Mouse (Mus musculus) limb, embryonic 10.5 days (tissue): Measurements from ENCODE around the gene Angptl6. TPM values are rescaled to one million over a fixed set of nuclear protein-coding genes. Genes with fewer than 3 reads are reported as not detected.
A peak's percentile ranks its signal among the peaks of the same experiment; 100 is the strongest.
"Not testable (repeated sequence)": the region's sequence is repeated elsewhere in the genome, so short reads cannot be mapped to it uniquely, and the experiment has no call there.

Source experiments
- DNase-seq: peaks from one replicate; pipeline ENCODE4 v3.0.0-alpha.2; 2017; ENCODE audit warnings: low spot score
- H3K27ac ChIP-seq: fragments of 300-500 bp; sonication (generic); 2 replicates; pipeline ENCODE4 v1.5.1; 2016; ENCODE audit warnings: mild to moderate bottlenecking
- H3K27me3 ChIP-seq: fragments of 300-500 bp; sonication (generic); 2 replicates; pipeline ENCODE4 v1.6.1; 2016; ENCODE audit warnings: low read depth, mild to moderate bottlenecking; ENCODE audit not compliant: poor library complexity, severe bottlenecking
- H3K36me3 ChIP-seq: fragments of 300-500 bp; sonication (generic); 2 replicates; pipeline ENCODE4 v1.6.1; 2016; ENCODE audit warnings: mild to moderate bottlenecking, moderate library complexity
- H3K4me1 ChIP-seq: fragments of 300-500 bp; sonication (generic); 2 replicates; pipeline ENCODE4 v1.6.1; 2016
- H3K4me3 ChIP-seq: fragments of 300-500 bp; sonication (generic); 2 replicates; pipeline ENCODE4 v1.5.1; 2016; ENCODE audit warnings: mild to moderate bottlenecking, moderate library complexity
- H3K9me3 ChIP-seq: fragments of 300-500 bp; sonication (generic); replicated peaks from 2 replicates; pipeline ENCODE4 v1.6.1; 2016; ENCODE audit warnings: mild to moderate bottlenecking
- WGBS: fragments of 180-500 bp; shearing (Covaris S2); methylation state at CpG from one replicate; pipeline ENCODE4 v1.1.7; 2016; 5-methylcytosine and 5-hydroxymethylcytosine counted together
- microRNA-seq: library from miRNA; unstranded; fragments of <30 nt; microRNA quantifications from one replicate; pipeline ENCODE4, GENCODE M21; 2017
- polyA plus RNA-seq: library from polyadenylated mRNA; unstranded; fragments of >200 nt; fragmentation: Nextera tagmentation; extraction: Ambion mirVana; gene quantifications from 2 replicates; pipeline ENCODE4 v1.2.1, GENCODE M21; 2016

Gene Angptl6
- polyA plus RNA-seq, 1 experiment from 2014 or later = 2.4 TPM

- H3K4me3 ChIP-seq = no peak overlapping the region
- 86% methylated on average over 2 of the region's 2 CpGs for WGBS
- H3K9me3 ChIP-seq = no peaks in the 10 kb centered on the region
- no peaks in the 10 kb centered on the region for H3K27me3 ChIP-seq
- DNase-seq = no peak
- H3K4me1 ChIP-seq = no peaks in the 10 kb centered on the region
- no peaks in the 10 kb centered on the region for H3K36me3 ChIP-seq
- H3K27ac ChIP-seq = no peak overlapping the region
Observed at GRCm38 (mm10) chr9:20850179-20850578, 29.3 kb downstream of the Angptl6 start.

DNA sequence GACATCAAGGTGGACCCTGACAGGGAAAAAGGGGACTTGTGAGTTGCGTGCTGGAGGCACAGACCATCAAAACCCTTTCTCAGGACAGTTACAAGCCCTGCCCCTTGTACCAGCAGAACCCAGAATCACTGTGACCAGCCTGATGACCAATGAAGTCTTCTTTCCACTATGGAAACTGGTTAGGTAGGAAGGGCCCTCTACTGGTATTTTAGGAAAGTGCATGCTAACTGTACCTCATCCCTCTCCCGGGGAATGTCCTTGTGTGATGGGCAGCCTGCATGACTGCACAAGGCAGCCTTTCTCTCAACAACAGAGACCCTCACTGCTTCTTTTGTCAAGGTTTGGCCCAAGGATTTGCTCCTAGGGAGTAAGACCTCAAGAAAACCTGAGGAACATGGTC lies 36.9 kb downstream of the Angptl6 start:
- DNase-seq = no peak
- Histone ChIP-seq H3K27ac (no peak overlapping the region), H3K36me3 (no peaks in the 10 kb centered on the region), H3K4me1 (no peaks in the 10 kb centered on the region), H3K4me3 (no peak overlapping the region), H3K9me3 (no peaks in the 10 kb centered on the region), H3K27me3 (no peaks in the 10 kb centered on the region)
- 32% methylated on average over 2 of the region's 2 CpGs for WGBS

- 81% methylated on average over 4 of the region's 4 CpGs for WGBS
- Histone ChIP-seq H3K9me3 (no peaks in the 10 kb centered on the region), H3K4me1 (no peaks in the 10 kb centered on the region), H3K27ac (no peak overlapping the region), H3K4me3 (no peak overlapping the region), H3K36me3 (no peaks in the 10 kb centered on the region), H3K27me3 (no peaks in the 10 kb centered on the region)
- DNase-seq = no peak
Observed at GRCm38 (mm10) chr9:20842211-20842610, 37.3 kb downstream of the Angptl6 start.

GRCm38 (mm10) chr9:20838931-20839330 lies 40.6 kb downstream of the Angptl6 start:
- Histone ChIP-seq H3K27me3 (no peaks in the 10 kb centered on the region), H3K4me1 (no peaks in the 10 kb centered on the region), H3K36me3 (no peaks in the 10 kb centered on the region), H3K27ac (no peak overlapping the region), H3K4me3 (no peak overlapping the region), H3K9me3 (no peaks in the 10 kb centered on the region)
- WGBS = 71% methylated on average over 6 of the region's 6 CpGs
- DNase-seq = no peak

DNA sequence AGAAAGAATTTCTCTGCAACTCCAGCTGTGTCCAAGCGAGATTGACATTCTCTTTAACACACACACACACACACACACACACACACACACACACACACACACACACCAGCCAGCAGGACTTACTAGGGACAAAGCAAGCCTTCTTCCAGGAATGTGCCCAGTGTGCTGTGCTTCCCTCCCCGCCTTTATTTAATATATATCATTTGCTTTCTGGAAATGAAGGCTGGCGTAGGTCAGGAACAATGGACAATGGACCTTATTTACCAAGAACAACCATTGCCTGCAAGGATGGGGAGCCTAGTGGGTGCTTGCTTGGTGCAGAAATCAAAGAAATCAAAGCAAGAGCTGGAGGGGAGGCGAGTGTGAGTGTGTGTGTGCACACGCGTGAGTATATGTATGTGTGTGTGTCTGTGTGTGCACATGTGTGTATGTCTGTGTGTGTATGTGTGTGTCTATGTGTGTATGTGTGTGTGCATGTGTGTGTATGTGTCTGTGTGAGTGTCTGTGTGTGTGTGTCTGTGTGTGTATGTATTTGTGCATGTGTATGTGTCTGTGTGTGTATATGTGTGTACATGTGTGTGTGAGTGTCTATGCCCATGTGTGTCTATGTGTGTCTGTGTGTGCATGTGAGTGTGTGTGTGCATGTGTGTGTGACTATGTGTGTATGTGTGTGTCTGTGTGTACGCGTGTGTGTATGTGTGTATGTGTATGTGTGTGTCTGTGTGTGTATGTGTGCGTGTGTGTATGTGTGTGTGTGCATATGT lies 42.2 kb downstream of the Angptl6 start:
- no peaks in the 10 kb centered on the region for H3K4me1 ChIP-seq
- H3K27ac ChIP-seq = no peak overlapping the region
- no peak for DNase-seq
- H3K9me3 ChIP-seq = no peaks in the 10 kb centered on the region
- no peak overlapping the region for H3K4me3 ChIP-seq
- H3K27me3 ChIP-seq = 0 out of 2 replicates have a peak, but pooled peaks cover 3% of the 10 kb centered on the region
- 87% methylated on average over 9 of the region's 9 CpGs for WGBS
- no peaks in the 10 kb centered on the region for H3K36me3 ChIP-seq

GRCm38 (mm10) chr9:20835431-20835954 lies 44.0 kb downstream of the Angptl6 start:
- not testable (repeated sequence) for H3K4me3 ChIP-seq, H3K27me3 ChIP-seq, H3K36me3 ChIP-seq, DNase-seq, H3K4me1 ChIP-seq, H3K27ac ChIP-seq, H3K9me3 ChIP-seq
- WGBS = 84% methylated on average over 11 of the region's 11 CpGs

DNA sequence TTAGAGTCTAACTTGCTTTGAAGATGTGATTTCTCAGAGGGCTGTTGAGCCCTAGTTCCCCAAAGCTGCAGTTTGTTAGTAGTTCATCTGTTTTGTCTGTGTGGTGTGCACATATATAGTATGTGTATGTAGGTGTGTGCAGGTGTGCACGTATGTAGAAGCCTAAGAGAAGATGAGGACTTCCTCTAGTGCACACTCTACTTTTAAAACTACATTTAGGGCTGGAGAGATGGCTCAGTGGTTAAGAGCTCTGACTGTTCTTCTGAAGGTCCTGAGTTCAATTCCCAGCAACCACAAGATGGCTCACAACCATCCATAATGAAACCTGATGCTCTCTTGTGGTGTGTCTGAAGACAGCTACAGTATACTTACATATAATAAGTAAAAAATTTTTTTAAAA lies 44.6 kb downstream of the Angptl6 start:
- 73% methylated on average over 1 of the region's 1 CpGs for WGBS

GRCm38 (mm10) chr9:20830901-20831643 lies 48.5 kb downstream of the Angptl6 start:
- Histone ChIP-seq H3K27ac (peak overlapping the region; percentile 56), H3K36me3 (no peaks in the 10 kb centered on the region), H3K4me3 (peak overlapping the region; percentile 21; the same call in 1 of the 2 replicates), H3K27me3 (peaks cover 18% of the 10 kb centered on the region), H3K4me1 (peaks cover 3% of the 10 kb centered on the region), H3K9me3 (no peaks in the 10 kb centered on the region)
- peak; percentile 98 for DNase-seq
- WGBS = 16% methylated on average over 19 of the region's 19 CpGs

More for the DNA sequence above, 44.6 kb downstream of the Angptl6 start:
- Histone ChIP-seq H3K9me3 (no peaks in the 10 kb centered on the region), H3K27me3 (peaks cover 13% of the 10 kb centered on the region), H3K4me1 (peaks cover 3% of the 10 kb centered on the region), H3K36me3 (no peaks in the 10 kb centered on the region), H3K4me3 (no peak overlapping the region), H3K27ac (no peak overlapping the region)
- DNase-seq = no peak

- H3K27me3 ChIP-seq = peaks cover 14% of the 10 kb centered on the region
- H3K4me3 ChIP-seq = no peak overlapping the region
- H3K36me3 ChIP-seq = no peaks in the 10 kb centered on the region
- H3K4me1 ChIP-seq = peaks cover 3% of the 10 kb centered on the region
- 84% methylated on average over 1 of the region's 1 CpGs for WGBS
- no peak overlapping the region for H3K27ac ChIP-seq
- no peaks in the 10 kb centered on the region for H3K9me3 ChIP-seq
- DNase-seq = no peak
Observed at GRCm38 (mm10) chr9:20828127-20828526, 51.4 kb downstream of the Angptl6 start.

DNA sequence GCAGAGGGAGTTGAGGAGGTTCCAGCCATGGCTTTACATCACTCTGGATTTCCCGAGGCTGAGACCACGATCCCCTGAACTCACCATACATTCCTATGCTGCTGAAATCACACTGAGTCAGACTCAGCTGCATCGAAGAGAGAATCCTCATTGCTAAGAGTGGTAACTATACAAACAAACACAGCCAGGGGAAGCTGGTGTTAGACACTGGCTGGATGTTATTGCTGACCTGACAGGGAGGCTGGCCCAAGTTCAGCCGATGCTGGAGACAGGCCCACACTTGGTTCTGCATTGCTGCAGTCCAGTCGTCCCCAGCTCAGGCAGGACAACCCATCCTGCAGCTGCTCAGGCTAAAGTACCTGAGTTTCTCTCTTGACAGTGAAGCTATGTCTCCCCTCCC lies 53.7 kb downstream of the Angptl6 start:
- H3K4me1 ChIP-seq = peaks cover 1% of the 10 kb centered on the region
- peaks cover 13% of the 10 kb centered on the region for H3K27me3 ChIP-seq
- no peaks in the 10 kb centered on the region for H3K9me3 ChIP-seq
- no peak for DNase-seq
- H3K36me3 ChIP-seq = no peaks in the 10 kb centered on the region
- whole genome bisulfite sequencing = 77% methylated on average over 5 of the region's 5 CpGs
- no peak overlapping the region for H3K27ac ChIP-seq
- no peak overlapping the region for H3K4me3 ChIP-seq

Small RNAs within 50 kb of the gene (microRNA-seq; reads per million reads assigned to microRNA genes)
- gene Mir7081 = 0.88 reads per million

Other genes with a start within 250 kb of the Angptl6 start
- 330 TPM in 2 replicates for gene Ubl5, start 236.8 kb downstream of the Angptl6 start, polyA plus RNA-seq
- gene Fbxl12, start 235.0 kb downstream of the Angptl6 start, polyA plus RNA-seq = 21.5 and 21.6 TPM in 2 replicates
- gene Pin1, start 227.6 kb downstream of the Angptl6 start, polyA plus RNA-seq = 82.8 and 93.0 TPM in 2 replicates
- gene Olfm2, start 133.4 kb downstream of the Angptl6 start, polyA plus RNA-seq = 1.5 and 3.2 TPM in 2 replicates
- gene Col5a3, start 64.7 kb downstream of the Angptl6 start, polyA plus RNA-seq = 0.06 and 0.13 TPM in 2 replicates
- not detected in 2 replicates for gene Rdh8, start 61.2 kb downstream of the Angptl6 start, polyA plus RNA-seq
- gene A230050P20Rik, start 11.1 kb downstream of the Angptl6 start, polyA plus RNA-seq = 1.7 and 1.8 TPM in 2 replicates
- gene Ppan, start 8.4 kb upstream of the Angptl6 start, polyA plus RNA-seq = 103 and 121 TPM in 2 replicates
- 415 and 453 TPM in 2 replicates for gene Eif3g, start 18.9 kb upstream of the Angptl6 start, polyA plus RNA-seq
- gene Dnmt1, start 80.2 kb upstream of the Angptl6 start, polyA plus RNA-seq = 173 and 178 TPM in 2 replicates
- 47.6 and 53.7 TPM in 2 replicates for gene S1pr2, start 97.1 kb upstream of the Angptl6 start, polyA plus RNA-seq
- gene Mrpl4, start 123.0 kb upstream of the Angptl6 start, polyA plus RNA-seq = 177 and 190 TPM in 2 replicates
- 6.2 and 7.6 TPM in 2 replicates for gene Icam1, start 136.3 kb upstream of the Angptl6 start, polyA plus RNA-seq
- 5.1 and 5.4 TPM in 2 replicates for gene Icam4, start 149.6 kb upstream of the Angptl6 start, polyA plus RNA-seq
- gene Icam5, start 152.3 kb upstream of the Angptl6 start, polyA plus RNA-seq = 0.05 TPM in 1 of 2 replicates, not detected in the other
- gene Zglp1, start 187.4 kb upstream of the Angptl6 start, polyA plus RNA-seq = 0.61 and 2.5 TPM in 2 replicates
- gene Gm49373, start 193.4 kb upstream of the Angptl6 start, polyA plus RNA-seq = 0.68 and 0.81 TPM in 2 replicates
- gene Fdx1l, start 193.9 kb upstream of the Angptl6 start, polyA plus RNA-seq = 69.5 and 74.7 TPM in 2 replicates
- gene Gm38431, start 212.3 kb upstream of the Angptl6 start, polyA plus RNA-seq = 5.4 TPM in 2 replicates
- gene Raver1, start 212.3 kb upstream of the Angptl6 start, polyA plus RNA-seq = 109 and 115 TPM in 2 replicates